Mouse (Mus musculus): ENCODE measurements at regions not wholly inside any gene's neighbourhood (a gene's known extent, or its start where the extent isn't known, plus 50 kb on each side); places are given as distances from the start of the nearest gene placed in this dataset.

DNA sequence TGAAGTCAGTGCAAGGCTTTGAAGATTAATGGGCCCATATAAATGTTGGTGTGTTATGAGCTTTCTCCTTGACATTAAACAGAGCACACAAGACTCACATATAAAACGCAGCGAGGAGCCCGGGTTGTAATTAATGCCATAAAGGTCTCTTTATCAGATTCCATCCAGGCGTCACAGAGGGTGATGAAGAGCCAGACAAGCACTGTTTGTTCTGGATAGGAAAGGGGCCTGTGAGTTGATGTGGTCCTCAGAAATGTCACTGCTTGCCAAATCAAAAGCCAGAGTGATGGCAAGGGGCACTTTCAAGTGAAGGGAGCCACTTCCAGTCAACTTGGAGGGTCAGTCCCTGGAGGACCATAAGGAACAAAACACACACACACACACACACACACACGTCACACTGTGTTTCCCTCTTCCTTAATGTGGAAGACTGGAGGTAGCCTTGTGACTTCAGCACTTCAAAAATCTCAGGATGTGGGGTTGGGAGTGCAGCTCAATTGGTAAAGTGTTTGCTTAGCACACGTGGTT is 142.1 kb downstream of the Psmg1 start:
- TF ChIP-seq CTCF (IDR thresholded peaks at IDR 0.05; ENCODE audit: borderline replicate concordance, insufficient read depth, low read depth, low read length) (no peak), POLR2A (IDR thresholded peaks at IDR 0.05; ENCODE audit: borderline replicate concordance, insufficient read depth, low read length) (no peak)
